Mouse (Mus musculus) erythroblast, embryonic 14.5 days (primary cell): ENCODE results near the gene Hc.

Source experiments
- GATA1 ChIP-seq: IDR thresholded peaks from 2 replicates; pipeline ENCODE4 v1.6.1; 2012; ENCODE audit warnings: low read length, inconsistent platforms, mixed read lengths
- TAL1 ChIP-seq: IDR thresholded peaks from 3 replicates; pipeline ENCODE4 v1.6.1; 2012; ENCODE audit warnings: low read length, inconsistent platforms, mixed read lengths

- no peak for TF ChIP-seq TAL1
- no peak for TF ChIP-seq GATA1
Observed at GRCm38 (mm10) chr2:34989749-34990148, 71.5 kb downstream of the Hc start.
